Mouse (Mus musculus): ENCODE results near the gene Tmtc1. TPM values are rescaled to one million over a fixed set of nuclear protein-coding genes. Genes with fewer than 3 reads are reported as not detected.

Tmtc1 gene
- polyA plus RNA-seq, 1 experiment from 2014 or later = 2.9 TPM

Other genes with a start within 250 kb of the Tmtc1 start
- 201 and 202 TPM in 2 replicates for gene Ergic2, start 232.0 kb downstream of the Tmtc1 start, polyA plus RNA-seq (2015; fragmentation: Nextera tagmentation; extraction: Ambion mirVana)